Mouse (Mus musculus) small intestine, adult 2 months (tissue): ENCODE results near the gene Odf2l. TPM values are rescaled to one million over a fixed set of nuclear protein-coding genes. Genes with fewer than 3 reads are reported as not detected.

Experiments used
- H3K27ac ChIP-seq: fragments of 200-500 bp; 2 replicates; pipeline ENCODE4 v1.5.1; 2012; ENCODE audit warnings: low read depth, low read length, control low read depth, inconsistent platforms; ENCODE audit not compliant: insufficient read depth
- H3K27me3 ChIP-seq: fragments of 200-500 bp; 2 replicates; pipeline ENCODE4 v1.6.1; 2012; ENCODE audit warnings: mild to moderate bottlenecking, moderate library complexity, low read length, inconsistent platforms; ENCODE audit not compliant: control insufficient read depth, insufficient read depth
- H3K36me3 ChIP-seq: fragments of 200-500 bp; 2 replicates; pipeline ENCODE4 v1.6.1; 2012; ENCODE audit warnings: mild to moderate bottlenecking, low read length, control low read depth, inconsistent platforms; ENCODE audit not compliant: control insufficient read depth, insufficient read depth
- H3K4me1 ChIP-seq: fragments of 200-500 bp; 2 replicates; pipeline ENCODE4 v1.6.1; 2012; ENCODE audit warnings: low read length, inconsistent platforms, mixed read lengths; ENCODE audit not compliant: control insufficient read depth, insufficient read depth, insufficient read length
- H3K4me3 ChIP-seq: fragments of 200-500 bp; 2 replicates; pipeline ENCODE4 v1.5.1; 2012; ENCODE audit warnings: low read depth, mild to moderate bottlenecking, control low read depth, inconsistent platforms, low read length, moderate library complexity
- CTCF ChIP-seq: fragments of 200-500 bp; IDR thresholded peaks from 2 replicates; pipeline ENCODE4 v1.5.1; 2012; ENCODE audit warnings: low read depth, mild to moderate bottlenecking, control low read depth, inconsistent platforms, low read length, moderate library complexity, mixed read lengths; ENCODE audit not compliant: insufficient replicate concordance, insufficient read length; ENCODE audit errors: extremely low read depth
- POLR2A ChIP-seq: fragments of 200-500 bp; IDR thresholded peaks from 2 replicates; pipeline ENCODE4 v1.6.1; 2012; ENCODE audit warnings: low read depth, mild to moderate bottlenecking, control low read depth, inconsistent platforms, low read length, moderate library complexity
- WGBS: fragments of 180-500 bp; shearing (Covaris S2); methylation state at CpG from one replicate; pipeline ENCODE4 v1.1.7; 2018; 5-methylcytosine and 5-hydroxymethylcytosine counted together
- polyA plus RNA-seq: library from polyadenylated mRNA; depleted of rRNA; stranded (reverse); fragments of >200 nt; gene quantifications from 2 replicates; pipeline ENCODE4 v1.2.3, GENCODE M21; 2012; rRNA removed

Odf2l gene
- polyA plus RNA-seq, 1 experiment: 0.74 TPM

DNA sequence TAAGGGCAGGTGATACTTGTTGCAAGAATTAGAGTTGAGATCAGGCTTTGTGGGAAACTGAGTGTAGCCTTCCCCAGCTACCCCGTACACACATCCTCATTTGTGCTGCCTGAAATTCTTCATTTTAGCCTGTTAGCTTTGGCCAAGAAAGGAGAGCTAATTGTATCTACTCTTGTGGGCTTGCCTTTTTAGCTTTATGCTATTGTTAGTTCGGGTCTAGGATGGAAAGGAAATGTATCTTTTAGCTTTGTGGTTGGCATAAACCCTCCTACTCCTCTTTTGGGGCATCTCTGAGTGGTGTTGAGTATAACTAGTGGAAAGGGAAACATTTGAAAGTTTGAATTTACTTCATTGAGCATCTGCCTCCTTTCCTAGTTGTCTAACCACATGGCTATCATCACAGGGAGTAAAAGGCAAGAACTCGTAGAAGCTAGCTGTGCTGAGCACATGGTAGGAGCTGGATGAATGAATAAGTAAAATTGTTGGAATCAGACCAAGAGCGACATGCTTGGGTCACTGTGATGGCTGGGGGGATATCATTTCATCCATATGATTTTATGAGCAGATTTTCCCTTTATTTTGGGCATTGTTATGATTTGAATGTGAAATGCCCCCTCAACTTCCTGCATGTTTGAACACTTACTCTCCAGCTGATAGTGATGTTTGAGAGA lies 53.1 kb downstream of the Odf2l start:
- TF ChIP-seq POLR2A: no peak
- TF ChIP-seq CTCF: no peak
- no peaks in the 10 kb centered on the region for H3K4me1 ChIP-seq
- WGBS: 83% methylated on average over 4 of the region's 4 CpGs
- H3K27me3 ChIP-seq: no peaks in the 10 kb centered on the region
- H3K4me3 ChIP-seq: no peak overlapping the region
- H3K36me3 ChIP-seq: no peaks in the 10 kb centered on the region
- H3K27ac ChIP-seq: no peak overlapping the region

- H3K27me3 ChIP-seq: no peaks in the 10 kb centered on the region
- no peaks in the 10 kb centered on the region for H3K36me3 ChIP-seq
- H3K4me3 ChIP-seq: no peak overlapping the region
- TF ChIP-seq CTCF (no peak), POLR2A (no peak)
- H3K27ac ChIP-seq: no peak overlapping the region
- no peaks in the 10 kb centered on the region for H3K4me1 ChIP-seq
Measured at GRCm38 (mm10) chr3:145184645-145185044, 66.3 kb downstream of the Odf2l start.

DNA sequence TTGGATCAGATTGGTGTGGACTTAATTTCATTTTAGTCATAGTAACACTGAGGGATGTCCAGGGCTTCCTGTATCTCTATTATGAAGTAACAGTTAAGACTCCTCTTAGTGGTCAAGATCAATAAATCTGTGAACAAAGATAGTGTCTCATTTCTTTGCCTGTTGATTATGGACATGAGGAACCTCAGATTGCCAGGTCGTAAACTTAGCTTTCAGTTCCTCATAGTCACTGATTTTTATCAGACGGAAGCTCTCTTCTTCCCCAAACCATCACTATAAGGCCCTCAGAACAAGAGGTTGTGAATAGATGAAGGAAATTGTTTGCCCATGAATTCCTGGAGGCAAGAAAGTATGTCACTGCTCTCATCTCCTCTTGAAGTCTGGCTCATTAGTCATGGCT lies 73.6 kb downstream of the Odf2l start:
- no peak overlapping the region for H3K4me3 ChIP-seq

DNA sequence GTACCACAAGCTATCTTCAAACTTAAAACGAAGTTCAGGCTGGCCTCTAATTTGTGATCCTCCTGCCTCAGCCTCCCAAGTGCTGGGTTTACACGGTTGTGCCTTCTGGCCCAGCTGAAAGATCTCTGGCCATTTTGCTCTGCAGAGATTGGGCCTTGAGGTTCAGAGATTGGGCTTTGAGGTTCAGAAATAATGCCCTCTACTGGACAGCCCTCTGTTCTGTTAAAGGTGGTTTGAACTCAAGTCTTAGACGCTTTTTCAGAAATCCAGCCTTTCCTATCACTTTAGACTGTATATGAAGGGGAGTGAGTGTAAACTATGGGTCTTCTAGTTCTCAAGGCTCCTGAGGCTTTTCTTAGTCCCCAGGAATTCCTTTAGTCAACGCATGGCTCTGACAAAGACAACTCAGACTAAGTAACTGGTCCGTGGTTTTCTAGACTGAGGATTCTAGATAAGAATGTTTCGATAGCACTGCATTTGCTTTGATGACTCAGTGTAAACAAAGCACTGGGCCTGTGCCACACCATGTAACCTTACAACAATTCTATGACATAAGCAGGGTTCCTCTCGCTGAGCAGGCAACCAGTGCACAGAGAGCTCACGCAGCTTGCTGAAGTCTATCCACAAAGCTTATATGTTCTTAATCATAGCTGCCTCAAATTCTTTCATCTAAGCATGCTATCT lies 77.0 kb downstream of the Odf2l start:
- H3K36me3 ChIP-seq: no peaks in the 10 kb centered on the region
- H3K27me3 ChIP-seq: no peaks in the 10 kb centered on the region
- no peak overlapping the region for H3K27ac ChIP-seq
- H3K4me1 ChIP-seq: no peaks in the 10 kb centered on the region
- no peak for TF ChIP-seq CTCF
- TF ChIP-seq POLR2A: no peak
- WGBS: 40% methylated on average over 8 of the region's 8 CpGs
- H3K4me3 ChIP-seq: no peak overlapping the region

More for the DNA sequence above, 73.6 kb downstream of the Odf2l start:
- Histone ChIP-seq H3K36me3 (no peaks in the 10 kb centered on the region), H3K27ac (no peak overlapping the region), H3K4me1 (no peaks in the 10 kb centered on the region), H3K27me3 (no peaks in the 10 kb centered on the region)
- WGBS: 41% methylated on average over 2 of the region's 2 CpGs
- TF ChIP-seq CTCF: no peak

- Histone ChIP-seq H3K4me1 (no peaks in the 10 kb centered on the region), H3K4me3 (no peak overlapping the region), H3K27me3 (no peaks in the 10 kb centered on the region), H3K36me3 (no peaks in the 10 kb centered on the region), H3K27ac (no peak overlapping the region)
- no peak for TF ChIP-seq CTCF
- no peak for TF ChIP-seq POLR2A
- WGBS: 84% methylated on average over 2 of the region's 2 CpGs
Measured at GRCm38 (mm10) chr3:145198050-145198449, 79.7 kb downstream of the Odf2l start.

Other genes starting within 250 kb of the Odf2l start
- 35.3 and 199 TPM in 2 replicates for gene Clca4b, start 186.1 kb upstream of the Odf2l start, polyA plus RNA-seq
- 8.9 and 175 TPM in 2 replicates for gene Clca4a, start 143.5 kb upstream of the Odf2l start, polyA plus RNA-seq
- gene Clca1, start 85.8 kb upstream of the Odf2l start, polyA plus RNA-seq: 108 and 251 TPM in 2 replicates
- 0.03 and 0.11 TPM in 2 replicates for gene Clca2, start 19.1 kb upstream of the Odf2l start, polyA plus RNA-seq
- 0.15 and 1.4 TPM in 2 replicates for gene Col24a1, start 173.9 kb downstream of the Odf2l start, polyA plus RNA-seq